Mouse (Mus musculus): ENCODE measurements around the gene Sart3.

Sart3 gene

GRCm38 (mm10) chr5:113725417-113725816 is 46.9 kb downstream of the Sart3 start:
- peak in 1 of 2 experiments; percentile 40 for DNase-seq

GRCm38 (mm10) chr5:113724446-113724845 is 47.9 kb downstream of the Sart3 start, which contains the start of gene 1700069L16Rik:
Gene 1700069L16Rik, minus strand, starts transcription at chr5:113724772.
- peak; percentile 94 to 98 for DNase-seq

- DNase-seq = peak; percentile 98
Measured at GRCm38 (mm10) chr5:113723567-113724237, 48.6 kb downstream of the Sart3 start.

- DNase-seq = peak; percentile 66 to 69
Measured at GRCm38 (mm10) chr5:113722224-113723013, 49.9 kb downstream of the Sart3 start.

- DNase-seq = peak; percentile 58 to 66
Measured at GRCm38 (mm10) chr5:113719221-113719661, 53.1 kb downstream of the Sart3 start.

GRCm38 (mm10) chr5:113716581-113717388 is 55.5 kb downstream of the Sart3 start:
- DNase-seq = peak in 1 of 2 experiments; percentile 36

- DNase-seq = no peak
Measured at GRCm38 (mm10) chr5:113712861-113713260, 59.4 kb downstream of the Sart3 start.

- DNase-seq = no peak
Measured at GRCm38 (mm10) chr5:113703803-113704585, 68.3 kb downstream of the Sart3 start.

- no peak for DNase-seq
Measured at GRCm38 (mm10) chr5:113700388-113701023, 71.8 kb downstream of the Sart3 start.

- no peak for DNase-seq
Measured at GRCm38 (mm10) chr5:113694415-113694814, 77.9 kb downstream of the Sart3 start.

GRCm38 (mm10) chr5:113694000-113694399 is 78.3 kb downstream of the Sart3 start:
- DNase-seq = no peak

GRCm38 (mm10) chr5:113693196-113693755 is 79.0 kb downstream of the Sart3 start:
- no peak for DNase-seq
